Mouse (Mus musculus): ENCODE results near the gene Eif4e.

- TF ChIP-seq POLR2A (IDR thresholded peaks at IDR 0.05; ENCODE audit: insufficient read depth, low read depth, low read length) = no peak
- no peak for TF ChIP-seq CTCF (IDR thresholded peaks at IDR 0.05; ENCODE audit: insufficient read depth, low read depth, low read length)
Observed at GRCm38 (mm10) chr3:138544117-138544516, 18.1 kb downstream of the Eif4e start.

All from olfactory bulb, adult 2 months (tissue).